26 mouse cellular contexts compared by ENCODE assay signal in the genomic region with DNA sequence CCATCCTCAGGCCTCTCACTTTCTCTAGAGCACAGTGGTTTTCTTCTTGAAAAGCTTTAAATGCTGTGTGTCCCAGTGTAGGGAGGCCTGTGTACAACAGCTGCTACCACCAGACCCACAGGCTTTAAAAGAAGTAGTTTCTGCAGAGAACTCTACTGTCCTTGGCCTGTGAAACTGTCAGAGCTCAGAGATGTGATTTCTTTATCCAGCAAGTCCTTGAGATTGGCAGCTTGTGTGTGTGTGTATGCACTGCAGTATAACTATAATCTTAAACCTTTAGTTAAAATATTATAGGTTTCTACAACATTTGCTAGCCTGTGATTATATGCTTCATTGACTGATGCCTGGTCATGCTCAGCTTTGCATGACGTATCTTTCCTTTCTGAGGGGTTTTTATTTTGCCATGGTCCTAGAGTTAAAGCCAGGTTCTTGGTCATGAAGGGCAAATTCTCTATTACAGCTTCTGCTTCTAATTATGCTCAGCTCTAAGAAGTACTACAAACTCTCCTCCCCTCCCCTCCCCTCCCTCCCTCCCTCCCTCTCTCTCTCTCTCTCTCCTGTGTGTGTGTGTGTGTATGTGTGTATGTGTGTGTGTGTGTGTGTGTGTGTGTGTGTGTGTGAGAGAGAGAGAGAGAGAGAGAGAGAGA.
DNase-seq lines count a peak whose midpoint lies in the region; ATAC-seq lines count a peak whose summit lies in the region.
"Had no signal": no experiment of that assay in that cellular context is flagged by ENCODE, and none has a peak within 500 bp of the region (broad histone marks: within the 10 kb centered on the region; RNA-seq: fewer than 3 reads in every experiment).

No protein-coding gene starts in this region.

- no peak overlapping the region for H3K9ac ChIP-seq in kidney, embryonic 15.5 days
- no peak overlapping the region for H3K9ac ChIP-seq in embryonic facial prominence, embryonic 11.5 days (replicated peaks; ENCODE audit: low read length)
- H3K9ac ChIP-seq in limb, embryonic 11.5 days (ENCODE audit: low read length) = no peak overlapping the region
- H3K9ac ChIP-seq: hindbrain, embryonic 13.5 days; liver, postnatal 0 days; midbrain, embryonic 15.5 days; neural tube, embryonic 12.5 days had no signal

- peak; percentile 18 for DNase-seq in embryo, embryonic 10.5 days (ENCODE audit: low spot score)
- DNase-seq in embryo, embryonic 10 days (ENCODE audit: low spot score) = no peak
- no peak for DNase-seq in kidney, adult 18-20 months
- peak; percentile 68 for DNase-seq in embryonic facial prominence, embryonic 11.5 days (ENCODE audit: low spot score)
- DNase-seq in limb, embryonic 11.5 days (ENCODE audit: low spot score) = no peak
- no peak for DNase-seq in thymus, postnatal 10 days (ENCODE audit: low spot score in 2 of 2)
- no peak for DNase-seq in left cerebral cortex, adult 9 months (ENCODE audit: low spot score in 2 of 2)
- DNase-seq: adrenal gland, postnatal 14 days; cerebellum, adult 2 months; cerebellum, postnatal 25 days; liver, postnatal 0 days; retina, postnatal 1 day; right cerebral cortex, postnatal 25 days; spleen, adult 18-20 months; thymus, postnatal 25 days had no signal

- WGBS in kidney, embryonic 15.5 days = 39% methylated on average over 1 of the region's 1 CpGs
- 35% methylated on average over 1 of the region's 1 CpGs for WGBS in embryonic facial prominence, embryonic 11.5 days
- WGBS in limb, embryonic 11.5 days = 19% methylated on average over 1 of the region's 1 CpGs

- H3K36me3 ChIP-seq in kidney, embryonic 15.5 days = no peaks in the 10 kb centered on the region
- H3K36me3 ChIP-seq in embryonic facial prominence, embryonic 11.5 days (replicated peaks; ENCODE audit: control insufficient read depth, insufficient read depth, low read depth, low read length) = no peaks in the 10 kb centered on the region
- no peaks in the 10 kb centered on the region for H3K36me3 ChIP-seq in limb, embryonic 11.5 days (ENCODE audit: control insufficient read depth, insufficient read depth, low read length)
- H3K36me3 ChIP-seq: G1E; hindbrain, embryonic 13.5 days; midbrain, embryonic 15.5 days; neural tube, embryonic 12.5 days had no signal

- peaks cover 4% of the 10 kb centered on the region; the same call in 1 of the 2 replicates for H3K9me3 ChIP-seq in kidney, embryonic 15.5 days (replicated peaks)
- H3K9me3 ChIP-seq in embryonic facial prominence, embryonic 11.5 days (replicated peaks; ENCODE audit: control insufficient read depth, low read length) = no peaks in the 10 kb centered on the region
- no peaks in the 10 kb centered on the region for H3K9me3 ChIP-seq in limb, embryonic 11.5 days (ENCODE audit: control insufficient read depth, low read length)
- H3K9me3 ChIP-seq: G1E; hindbrain, embryonic 13.5 days; midbrain, embryonic 15.5 days; neural tube, embryonic 12.5 days had no signal

- peaks cover 7% of the 10 kb centered on the region; the same call in 1 of the 2 replicates for H3K4me1 ChIP-seq in kidney, embryonic 15.5 days
- no peaks in the 10 kb centered on the region; the same call in 1 of the 2 replicates for H3K4me1 ChIP-seq in embryonic facial prominence, embryonic 11.5 days (ENCODE audit: control insufficient read depth, insufficient read depth, low read length)
- H3K4me1 ChIP-seq in limb, embryonic 11.5 days (ENCODE audit: control insufficient read depth, insufficient read depth, low read length) = 0 out of 2 replicates have a peak, but pooled peaks cover 2% of the 10 kb centered on the region
- H3K4me1 ChIP-seq: hindbrain, embryonic 13.5 days; midbrain, embryonic 15.5 days; neural tube, embryonic 12.5 days had no signal

- no peak overlapping the region for H3K4me3 ChIP-seq in kidney, embryonic 15.5 days (replicated peaks)
- no peak overlapping the region for H3K4me3 ChIP-seq in embryonic facial prominence, embryonic 11.5 days (ENCODE audit: low read depth, low read length)
- H3K4me3 ChIP-seq in limb, embryonic 11.5 days (ENCODE audit: low read depth, low read length) = no peak overlapping the region
- H3K4me3 ChIP-seq: hindbrain, embryonic 13.5 days; midbrain, embryonic 15.5 days; neural tube, embryonic 12.5 days had no signal

- H3K4me2 ChIP-seq in kidney, embryonic 15.5 days = no peak overlapping the region
- H3K4me2 ChIP-seq in embryonic facial prominence, embryonic 11.5 days (ENCODE audit: low read depth, low read length) = no peak overlapping the region
- no peak overlapping the region for H3K4me2 ChIP-seq in limb, embryonic 11.5 days (ENCODE audit: low read depth, severe bottlenecking)
- H3K4me2 ChIP-seq: hindbrain, embryonic 13.5 days; liver, embryonic 11.5 days; midbrain, embryonic 15.5 days; neural tube, embryonic 12.5 days had no signal

- peak; percentile 74 for ATAC-seq in kidney, embryonic 15.5 days (replicated peaks; ENCODE audit: low FRiP score)
- peak; percentile 65; the same call in 1 of the 2 replicates for ATAC-seq in embryonic facial prominence, embryonic 11.5 days (replicated peaks; ENCODE audit: insufficient number of reproducible peaks, low FRiP score, low TSS enrichment, low read depth)
- ATAC-seq in limb, embryonic 11.5 days (ENCODE audit: insufficient number of reproducible peaks, low FRiP score, low TSS enrichment, low read depth) = no peak
- ATAC-seq: forebrain, embryonic 14.5 days; liver, postnatal 0 days; lung, postnatal 0 days; midbrain, embryonic 15.5 days; Patski had no signal

- H3K27me3 ChIP-seq in kidney, embryonic 15.5 days = no peaks in the 10 kb centered on the region
- H3K27me3 ChIP-seq in embryonic facial prominence, embryonic 11.5 days (ENCODE audit: control insufficient read depth, insufficient read depth, low read length) = no peaks in the 10 kb centered on the region
- H3K27me3 ChIP-seq in limb, embryonic 11.5 days (ENCODE audit: control insufficient read depth, insufficient read depth, low read length) = no peaks in the 10 kb centered on the region
- H3K27me3 ChIP-seq: CH12.LX; hindbrain, embryonic 13.5 days; midbrain, embryonic 15.5 days; neural tube, embryonic 12.5 days; Patski had no signal

- H3K27ac ChIP-seq in kidney, embryonic 15.5 days = peak overlapping the region; percentile 78
- no peak overlapping the region for H3K27ac ChIP-seq in embryonic facial prominence, embryonic 11.5 days (replicated peaks; ENCODE audit: low read depth, low read length)
- peak overlapping the region; percentile 9; the same call in 1 of the 2 replicates for H3K27ac ChIP-seq in limb, embryonic 11.5 days (replicated peaks; ENCODE audit: low read depth, low read length)
- H3K27ac ChIP-seq: hindbrain, embryonic 13.5 days; macrophage; midbrain, embryonic 15.5 days; neural tube, embryonic 12.5 days had no signal

Comparison
In these comparisons a context has a peak if more than half of its experiments do, and no peak if none do; other contexts are left out.
1. DNase-seq: peak in embryo, embryonic 10.5 days (single experiment) and embryonic facial prominence, embryonic 11.5 days (single experiment); none in embryo, embryonic 10 days (single experiment), kidney, adult 18-20 months (single experiment), limb, embryonic 11.5 days (single experiment), thymus, postnatal 10 days (0 of 2) and left cerebral cortex, adult 9 months (0 of 2).